Mouse (Mus musculus): Measurements from ENCODE around the gene Rap2a. TPM values are rescaled to one million over a fixed set of nuclear protein-coding genes. Genes with fewer than 3 reads are reported as not detected.

Gene Rap2a
- polyA plus RNA-seq, 1 experiment: 9.5 TPM

DNA sequence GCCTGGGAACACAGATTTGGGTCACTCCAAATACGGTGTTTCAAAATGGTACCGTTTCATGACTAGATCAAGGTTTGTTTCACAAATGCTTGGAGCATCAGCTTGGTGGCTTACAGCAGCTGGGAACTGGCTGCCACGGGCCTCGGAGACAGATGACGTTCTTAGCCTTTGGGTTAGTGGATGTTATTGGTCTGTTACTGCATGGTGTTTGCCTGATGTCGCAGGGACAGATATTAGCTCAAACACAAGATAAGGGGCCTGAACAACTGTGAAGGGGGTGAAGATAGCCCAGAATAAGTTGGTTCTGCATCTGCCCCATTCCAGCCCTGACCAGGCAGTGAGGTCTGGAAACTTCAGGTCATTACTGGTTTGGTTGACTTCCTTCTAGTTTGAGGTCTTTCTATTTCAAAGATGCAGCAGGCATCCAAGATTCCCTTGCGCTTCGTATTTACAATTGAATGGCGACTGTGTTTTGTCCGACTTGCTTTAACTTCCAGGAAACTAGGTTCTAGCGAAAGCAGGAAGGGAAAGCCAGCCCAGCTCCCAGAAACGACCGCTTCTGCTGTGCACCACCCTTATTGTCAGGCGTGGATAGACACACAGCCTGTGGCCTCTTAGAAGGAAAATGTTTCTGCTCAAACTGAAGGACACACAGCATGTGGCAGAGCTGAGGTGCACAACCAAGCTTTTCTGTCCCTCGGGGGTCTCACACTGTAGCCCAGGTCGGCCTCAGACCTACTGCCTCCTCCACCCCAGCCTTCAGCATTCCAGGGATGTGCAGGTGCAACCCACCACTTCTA is 30.5 kb downstream of the Rap2a start:
- H3K4me3 ChIP-seq (ENCODE audit: insufficient read depth, low read depth, low read length): no peak overlapping the region
- no peaks in the 10 kb centered on the region for H3K4me1 ChIP-seq (ENCODE audit: control insufficient read depth, insufficient read depth, insufficient read length, low read length)
- H3K27ac ChIP-seq (replicated peaks; ENCODE audit: low read depth, low read length): no peak overlapping the region

DNA sequence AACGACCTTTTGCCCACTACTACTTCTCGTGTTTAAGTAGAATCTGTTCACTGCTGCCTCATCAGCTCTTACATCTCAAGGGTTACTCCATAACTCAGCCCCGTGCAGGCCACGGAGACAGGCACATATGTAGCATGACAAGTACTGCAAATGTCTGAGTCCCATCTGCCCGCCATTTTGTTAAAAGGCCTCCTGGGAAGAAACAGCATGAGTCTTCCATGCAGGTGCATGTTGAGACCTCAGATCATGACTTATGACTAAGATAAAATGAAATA is 31.1 kb downstream of the Rap2a start:
- H3K27ac ChIP-seq (replicated peaks; ENCODE audit: low read depth, low read length): no peak overlapping the region
- no peaks in the 10 kb centered on the region for H3K4me1 ChIP-seq (ENCODE audit: control insufficient read depth, insufficient read depth, insufficient read length, low read length)
- no peak overlapping the region for H3K4me3 ChIP-seq (ENCODE audit: insufficient read depth, low read depth, low read length)

- Histone ChIP-seq H3K4me3 (ENCODE audit: insufficient read depth, low read depth, low read length) (no peak overlapping the region), H3K4me1 (ENCODE audit: control insufficient read depth, insufficient read depth, insufficient read length, low read length) (no peaks in the 10 kb centered on the region)
These were observed 33.6 kb downstream of the Rap2a start for GRCm38 (mm10) chr14:120511821-120512220.

DNA sequence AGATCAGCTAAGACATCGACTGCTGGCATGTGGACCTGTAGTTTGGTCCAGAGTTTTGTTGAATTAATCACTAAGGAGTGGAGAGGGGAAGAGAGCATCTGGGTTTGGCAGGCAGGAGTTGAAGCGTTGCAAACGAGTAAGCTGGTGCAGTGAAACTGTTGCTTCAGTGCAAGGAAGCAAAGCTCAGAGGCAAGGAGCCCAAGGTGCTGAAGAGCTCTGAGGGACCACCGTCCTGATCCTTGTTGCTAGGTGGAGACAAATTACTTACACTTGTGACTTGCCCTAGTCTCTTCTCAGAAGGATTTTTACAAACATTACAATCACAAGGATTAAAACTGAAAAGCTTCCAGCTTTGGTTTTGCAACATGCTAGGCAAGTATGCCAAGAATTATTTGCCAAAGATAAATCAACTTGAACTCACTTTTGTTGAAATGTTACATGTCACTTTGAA is 36.6 kb downstream of the Rap2a start:
- H3K4me1 ChIP-seq (ENCODE audit: control insufficient read depth, insufficient read depth, insufficient read length, low read length): no peaks in the 10 kb centered on the region
- no peak overlapping the region for H3K27ac ChIP-seq (replicated peaks; ENCODE audit: low read depth, low read length)
- H3K4me3 ChIP-seq (ENCODE audit: insufficient read depth, low read depth, low read length): no peak overlapping the region

More at GRCm38 (mm10) chr14:120511821-120512220, 33.6 kb downstream of the Rap2a start:
- no peak overlapping the region for H3K27ac ChIP-seq (replicated peaks; ENCODE audit: low read depth, low read length)

DNA sequence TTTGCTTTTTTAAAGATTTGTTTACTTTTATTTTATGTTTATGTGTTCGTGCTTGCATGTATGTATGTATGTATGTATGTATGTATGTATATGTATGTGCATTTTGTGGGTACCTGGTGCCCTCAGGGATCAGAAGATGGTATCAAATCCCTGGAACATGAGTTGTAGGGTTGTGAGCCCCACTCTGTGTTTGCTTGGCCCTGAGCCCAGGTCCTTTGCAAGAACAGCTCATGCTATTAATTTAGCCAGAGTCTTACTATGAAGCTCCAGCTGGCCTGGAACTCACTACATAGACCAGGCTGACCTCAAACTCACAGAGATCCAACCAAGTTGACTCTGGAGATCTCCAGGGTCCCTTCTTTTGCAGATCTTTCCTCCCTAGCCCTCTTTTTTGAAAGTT is 37.1 kb downstream of the Rap2a start:
- Histone ChIP-seq H3K27ac (replicated peaks; ENCODE audit: low read depth, low read length) (no peak overlapping the region), H3K4me1 (ENCODE audit: control insufficient read depth, insufficient read depth, insufficient read length, low read length) (no peaks in the 10 kb centered on the region)

DNA sequence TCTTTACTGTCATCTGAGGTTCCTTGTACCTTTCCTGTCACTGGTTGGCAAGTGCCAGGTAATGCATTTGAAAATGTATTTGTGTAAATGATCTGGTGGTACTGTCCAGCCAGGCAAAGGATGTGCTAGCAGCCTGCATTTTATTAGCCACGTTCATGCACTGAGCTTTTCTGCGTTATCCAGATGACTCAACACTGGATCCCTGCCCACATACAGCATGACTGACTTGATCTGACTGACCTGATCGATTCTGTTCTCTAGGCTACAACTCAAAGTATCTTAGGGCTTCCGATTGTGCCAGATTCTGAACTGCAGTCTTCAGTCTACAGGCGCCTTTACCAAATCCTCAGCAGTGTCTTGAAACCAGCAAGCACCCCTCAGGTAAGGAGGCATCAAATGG is 40.5 kb downstream of the Rap2a start:
- Histone ChIP-seq H3K4me1 (ENCODE audit: control insufficient read depth, insufficient read depth, insufficient read length, low read length) (no peaks in the 10 kb centered on the region), H3K4me3 (ENCODE audit: insufficient read depth, low read depth, low read length) (no peak overlapping the region), H3K27ac (replicated peaks; ENCODE audit: low read depth, low read length) (no peak overlapping the region)

More for the DNA sequence above, 37.1 kb downstream of the Rap2a start:
- no peak overlapping the region for H3K4me3 ChIP-seq (ENCODE audit: insufficient read depth, low read depth, low read length)

DNA sequence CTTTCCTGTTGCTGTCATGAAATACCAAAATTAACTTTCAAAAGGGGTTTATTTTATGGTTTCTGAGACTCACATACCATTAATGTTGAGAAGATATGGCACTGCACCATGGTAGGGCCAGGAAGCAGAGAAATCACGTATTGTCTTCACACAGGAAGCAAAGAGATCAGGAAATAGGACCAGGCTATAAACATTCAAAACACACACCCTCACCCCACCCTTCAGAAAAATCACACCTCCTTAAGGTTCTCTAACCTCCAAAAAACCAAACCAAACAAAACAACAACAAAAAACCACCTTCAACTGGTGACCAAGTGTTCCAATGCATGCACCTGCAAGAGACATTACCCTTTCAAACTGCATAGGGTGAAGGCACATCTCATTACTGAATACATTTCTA is 41.7 kb downstream of the Rap2a start:
- no peak overlapping the region for H3K27ac ChIP-seq (replicated peaks; ENCODE audit: low read depth, low read length)
- no peaks in the 10 kb centered on the region for H3K4me1 ChIP-seq (ENCODE audit: control insufficient read depth, insufficient read depth, insufficient read length, low read length)
- H3K4me3 ChIP-seq (ENCODE audit: insufficient read depth, low read depth, low read length): no peak overlapping the region

DNA sequence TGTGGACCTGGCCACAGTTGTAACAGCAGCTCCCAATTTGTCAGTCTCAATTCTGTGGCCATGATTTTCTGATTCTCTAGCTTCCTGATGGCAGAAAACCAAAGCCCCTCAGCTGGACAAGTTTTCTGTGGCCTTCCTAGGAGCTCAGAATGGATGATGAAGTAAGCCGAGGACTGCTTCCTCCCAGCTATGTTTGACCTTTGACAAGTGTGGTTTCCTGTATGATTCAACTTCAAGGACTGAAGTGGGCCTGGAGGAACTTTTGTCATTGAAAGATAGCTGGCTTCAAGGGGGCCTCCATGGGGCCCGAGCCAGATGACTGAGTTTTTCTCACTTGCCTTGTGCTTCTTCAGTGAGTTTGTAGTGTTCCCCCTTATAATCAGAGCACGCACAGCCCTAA is 42.6 kb downstream of the Rap2a start:
- H3K4me1 ChIP-seq (ENCODE audit: control insufficient read depth, insufficient read depth, insufficient read length, low read length): no peaks in the 10 kb centered on the region
- no peak overlapping the region for H3K27ac ChIP-seq (replicated peaks; ENCODE audit: low read depth, low read length)
- H3K4me3 ChIP-seq (ENCODE audit: insufficient read depth, low read depth, low read length): no peak overlapping the region

DNA sequence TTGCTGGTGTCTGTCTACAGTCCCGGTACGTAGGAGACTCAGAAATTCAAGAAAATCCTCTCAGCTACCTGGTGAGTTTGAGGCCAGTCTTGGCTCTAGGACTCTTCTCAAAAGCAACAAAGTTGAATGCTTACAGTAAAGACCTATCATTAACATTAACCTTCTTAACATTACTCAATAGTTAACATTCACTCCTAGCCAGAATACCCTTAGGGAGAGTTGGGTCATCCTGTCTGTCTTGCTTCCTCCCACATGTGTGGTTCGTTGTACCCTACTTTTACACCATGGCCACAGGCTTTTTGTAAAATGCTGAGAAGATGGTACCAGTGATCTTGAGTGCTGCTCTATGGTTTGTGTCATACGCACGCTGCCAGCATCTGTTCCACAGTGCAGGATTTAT is 45.1 kb downstream of the Rap2a start:
- Histone ChIP-seq H3K4me3 (ENCODE audit: insufficient read depth, low read depth, low read length) (no peak overlapping the region), H3K4me1 (ENCODE audit: control insufficient read depth, insufficient read depth, insufficient read length, low read length) (no peaks in the 10 kb centered on the region), H3K27ac (replicated peaks; ENCODE audit: low read depth, low read length) (no peak overlapping the region)

DNA sequence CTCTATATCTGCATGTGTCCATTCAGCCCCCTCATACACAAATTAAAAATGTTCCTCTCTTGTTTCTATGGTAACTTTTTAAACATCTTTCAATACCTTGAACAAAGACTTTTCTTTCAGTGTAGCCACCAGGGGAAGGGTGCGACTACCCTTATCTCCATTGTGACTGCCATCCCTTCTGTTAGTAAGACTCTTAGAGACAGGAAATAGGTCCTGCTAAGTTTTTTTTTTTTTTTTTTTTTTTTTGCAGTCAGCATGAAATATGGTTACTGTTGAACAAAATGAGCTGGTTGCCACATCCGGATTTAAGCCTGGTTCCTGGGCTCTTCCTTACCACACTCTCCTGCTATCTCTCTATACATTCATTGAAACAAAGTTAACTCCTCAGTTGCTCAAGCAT is 47.4 kb downstream of the Rap2a start:
- no peak overlapping the region for H3K4me3 ChIP-seq (ENCODE audit: insufficient read depth, low read depth, low read length)
- no peak overlapping the region for H3K27ac ChIP-seq (replicated peaks; ENCODE audit: low read depth, low read length)
- no peaks in the 10 kb centered on the region for H3K4me1 ChIP-seq (ENCODE audit: control insufficient read depth, insufficient read depth, insufficient read length, low read length)

DNA sequence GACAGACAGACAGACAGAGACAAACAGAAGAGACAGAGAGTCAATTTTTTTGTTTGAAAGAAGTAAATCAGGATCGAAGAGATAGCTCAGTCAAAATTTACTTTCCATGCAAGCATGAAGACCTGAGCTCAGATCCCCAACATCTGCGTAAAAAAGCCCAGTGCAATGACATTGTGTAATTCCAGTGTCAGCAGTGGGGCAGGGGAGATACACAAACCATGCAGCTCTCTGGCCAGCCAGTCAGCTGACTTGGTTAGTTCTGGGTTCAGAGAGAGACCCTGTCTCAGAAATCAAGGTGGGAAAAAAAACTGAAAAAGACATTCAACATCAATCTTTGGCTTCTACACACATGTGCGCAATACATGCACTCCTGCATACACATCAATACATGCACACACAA is 55.1 kb downstream of the Rap2a start:
- no peak overlapping the region for H3K4me3 ChIP-seq (ENCODE audit: insufficient read depth, low read depth, low read length)
- H3K4me1 ChIP-seq (ENCODE audit: control insufficient read depth, insufficient read depth, insufficient read length, low read length): peaks cover 3% of the 10 kb centered on the region; the same call in 1 of the 2 replicates
- H3K27ac ChIP-seq (replicated peaks; ENCODE audit: low read depth, low read length): no peak overlapping the region

GRCm38 (mm10) chr14:120534841-120535271 is 56.6 kb downstream of the Rap2a start:
- Histone ChIP-seq H3K4me1 (ENCODE audit: control insufficient read depth, insufficient read depth, insufficient read length, low read length) (peaks cover 3% of the 10 kb centered on the region; the same call in 1 of the 2 replicates), H3K4me3 (ENCODE audit: insufficient read depth, low read depth, low read length) (no peak overlapping the region), H3K27ac (replicated peaks; ENCODE audit: low read depth, low read length) (no peak overlapping the region)

DNA sequence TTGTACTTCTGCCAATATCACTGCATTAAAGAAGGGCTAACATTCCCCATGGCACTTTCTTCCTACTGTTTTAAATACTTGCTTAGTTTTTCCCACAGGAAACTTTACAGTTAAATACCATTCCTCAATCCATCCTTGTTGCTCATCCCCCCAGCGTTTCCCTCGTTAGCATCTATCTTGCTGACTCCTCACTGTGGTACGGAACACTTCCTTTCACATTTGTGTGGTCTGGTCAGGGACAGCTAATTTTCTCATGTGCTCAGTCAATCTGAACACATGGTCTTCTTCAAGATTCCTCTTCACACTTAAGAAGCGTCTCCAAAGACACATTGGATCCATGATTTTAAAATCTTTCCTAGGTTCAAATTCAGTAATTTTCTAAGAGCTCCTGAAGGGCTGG is 57.2 kb downstream of the Rap2a start:
- Histone ChIP-seq H3K27ac (replicated peaks; ENCODE audit: low read depth, low read length) (no peak overlapping the region), H3K4me3 (ENCODE audit: insufficient read depth, low read depth, low read length) (no peak overlapping the region), H3K4me1 (ENCODE audit: control insufficient read depth, insufficient read depth, insufficient read length, low read length) (peaks cover 3% of the 10 kb centered on the region; the same call in 1 of the 2 replicates)

DNA sequence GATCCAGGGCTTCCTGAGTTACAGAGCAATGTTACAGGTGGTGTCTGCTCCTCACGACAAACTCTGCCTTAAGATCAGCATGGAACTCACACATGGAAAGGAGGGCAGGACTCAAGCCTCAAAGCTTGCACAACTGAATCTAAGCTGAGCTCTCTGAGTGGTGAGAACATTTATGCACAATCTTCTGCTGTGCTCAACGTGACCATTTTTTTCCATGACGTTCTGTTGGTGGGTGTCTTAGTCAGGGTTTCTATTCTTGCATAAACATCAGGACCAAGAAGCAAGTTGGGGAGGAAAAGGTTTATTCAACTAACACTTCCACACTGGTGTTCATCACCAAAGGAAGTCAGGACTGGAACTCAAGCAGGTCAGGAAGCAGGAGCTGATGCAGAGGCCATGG is 57.7 kb downstream of the Rap2a start:
- Histone ChIP-seq H3K27ac (replicated peaks; ENCODE audit: low read depth, low read length) (no peak overlapping the region), H3K4me3 (ENCODE audit: insufficient read depth, low read depth, low read length) (no peak overlapping the region), H3K4me1 (ENCODE audit: control insufficient read depth, insufficient read depth, insufficient read length, low read length) (peaks cover 3% of the 10 kb centered on the region; the same call in 1 of the 2 replicates)

DNA sequence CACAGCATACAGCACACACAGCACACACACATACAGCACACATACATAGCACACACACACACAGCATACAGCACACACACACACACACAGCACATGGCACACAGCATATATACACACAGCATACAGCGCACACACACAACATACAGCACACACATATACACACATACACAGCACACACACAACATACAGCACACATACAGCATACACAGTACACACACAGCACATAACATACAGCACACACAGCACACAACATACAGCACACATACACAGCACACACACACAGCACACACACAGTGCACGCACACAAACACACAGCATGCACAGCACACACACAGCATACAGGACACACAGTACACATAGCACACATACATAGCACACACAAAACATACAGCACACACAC is 60.9 kb downstream of the Rap2a start:
- no peak overlapping the region for H3K4me3 ChIP-seq (ENCODE audit: insufficient read depth, low read depth, low read length)
- H3K4me1 ChIP-seq (ENCODE audit: control insufficient read depth, insufficient read depth, insufficient read length, low read length): peaks cover 8% of the 10 kb centered on the region; the same call in 1 of the 2 replicates
- H3K27ac ChIP-seq (replicated peaks; ENCODE audit: low read depth, low read length): no peak overlapping the region

DNA sequence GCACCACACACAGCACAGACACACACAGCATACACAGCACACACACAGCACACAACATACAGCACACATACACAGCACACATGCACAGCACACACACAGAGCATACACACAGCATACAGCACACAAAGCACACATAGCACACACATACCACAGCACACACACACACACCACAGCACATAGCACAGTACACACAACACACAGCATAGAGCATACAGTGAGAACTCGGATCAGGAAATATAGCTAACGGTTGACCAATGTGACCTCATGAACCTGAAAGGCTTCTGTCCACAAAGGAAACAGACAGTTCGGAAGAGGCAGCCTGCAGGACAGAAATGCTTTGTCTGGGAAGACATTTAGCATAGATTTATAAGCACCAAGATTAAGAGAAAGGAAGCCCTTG is 61.4 kb downstream of the Rap2a start:
- H3K27ac ChIP-seq (replicated peaks; ENCODE audit: low read depth, low read length): no peak overlapping the region
- no peak overlapping the region for H3K4me3 ChIP-seq (ENCODE audit: insufficient read depth, low read depth, low read length)
- H3K4me1 ChIP-seq (ENCODE audit: control insufficient read depth, insufficient read depth, insufficient read length, low read length): peaks cover 10% of the 10 kb centered on the region; the same call in 1 of the 2 replicates
